Mouse (Mus musculus): ENCODE results near the gene Pou3f1. TPM values are rescaled to one million over a fixed set of nuclear protein-coding genes. Genes with fewer than 3 reads are reported as not detected.
A peak's percentile ranks its signal among the peaks of the same experiment; 100 is the strongest.
"Not testable (repeated sequence)": the region's sequence is repeated elsewhere in the genome, so short reads cannot be mapped to it uniquely, and the experiment has no call there.

Pou3f1 gene
- total and polyA plus RNA-seq, 3 experiments = 0.04 to 0.16 (median 0.08) TPM

DNA sequence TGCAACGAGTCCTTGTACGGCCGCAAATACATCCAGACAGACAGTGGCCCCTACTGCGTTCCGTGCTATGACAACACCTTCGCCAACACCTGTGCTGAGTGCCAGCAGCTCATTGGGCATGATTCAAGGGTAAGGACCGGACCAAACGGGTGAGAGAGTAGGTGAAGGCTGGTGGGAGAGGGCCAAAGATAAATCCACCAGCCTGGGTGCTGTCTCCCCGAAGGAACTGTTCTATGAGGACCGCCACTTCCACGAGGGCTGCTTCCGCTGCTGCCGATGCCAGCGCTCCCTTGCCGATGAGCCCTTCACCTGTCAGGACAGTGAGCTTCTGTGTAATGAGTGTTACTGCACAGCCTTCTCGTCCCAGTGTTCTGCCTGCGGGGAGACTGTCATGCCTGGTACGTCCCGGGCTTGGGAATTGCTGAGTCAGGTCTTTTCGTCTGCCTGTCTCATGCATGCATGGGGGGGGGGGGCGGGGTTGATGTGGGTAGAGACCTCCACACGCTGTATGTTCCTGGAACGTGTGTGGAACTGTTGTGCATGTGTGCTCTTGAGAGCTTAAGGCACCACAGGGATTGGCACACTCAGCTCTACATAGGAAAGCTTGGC lies 49.2 kb downstream of the Pou3f1 start:
- Histone ChIP-seq H3K27me3 (ENCODE audit: control insufficient read depth, insufficient read depth, low read length) (no peaks in the 10 kb centered on the region), H3K9ac (ENCODE audit: low read depth, low read length) (no peak overlapping the region), H3K4me1 (ENCODE audit: control insufficient read depth, insufficient read depth, low read length) (peaks cover 25% of the 10 kb centered on the region), H3K36me3 (ENCODE audit: control insufficient read depth, insufficient read depth, low read length) (no peaks in the 10 kb centered on the region), H3K79me2 (replicated peaks; ENCODE audit: control insufficient read depth, insufficient read depth, low read length) (no peaks in the 10 kb centered on the region), H3K27ac (peak overlapping the region; percentile 52), H3K4me3 (no peak overlapping the region)
- TF ChIP-seq CTCF (IDR thresholded peaks at IDR 0.05) (no peak), POLR2A (IDR thresholded peaks at IDR 0.05; ENCODE audit: insufficient read depth, low read depth, low read length) (no peak), EP300 (IDR thresholded peaks at IDR 0.05; ENCODE audit: insufficient read depth, low read depth, low read length) (no peak)
- DNase-seq = no peak
- 66% methylated on average over 23 of the region's 23 CpGs for WGBS
- intact Hi-C loops (cut with DNase I) = no loop called here

DNA sequence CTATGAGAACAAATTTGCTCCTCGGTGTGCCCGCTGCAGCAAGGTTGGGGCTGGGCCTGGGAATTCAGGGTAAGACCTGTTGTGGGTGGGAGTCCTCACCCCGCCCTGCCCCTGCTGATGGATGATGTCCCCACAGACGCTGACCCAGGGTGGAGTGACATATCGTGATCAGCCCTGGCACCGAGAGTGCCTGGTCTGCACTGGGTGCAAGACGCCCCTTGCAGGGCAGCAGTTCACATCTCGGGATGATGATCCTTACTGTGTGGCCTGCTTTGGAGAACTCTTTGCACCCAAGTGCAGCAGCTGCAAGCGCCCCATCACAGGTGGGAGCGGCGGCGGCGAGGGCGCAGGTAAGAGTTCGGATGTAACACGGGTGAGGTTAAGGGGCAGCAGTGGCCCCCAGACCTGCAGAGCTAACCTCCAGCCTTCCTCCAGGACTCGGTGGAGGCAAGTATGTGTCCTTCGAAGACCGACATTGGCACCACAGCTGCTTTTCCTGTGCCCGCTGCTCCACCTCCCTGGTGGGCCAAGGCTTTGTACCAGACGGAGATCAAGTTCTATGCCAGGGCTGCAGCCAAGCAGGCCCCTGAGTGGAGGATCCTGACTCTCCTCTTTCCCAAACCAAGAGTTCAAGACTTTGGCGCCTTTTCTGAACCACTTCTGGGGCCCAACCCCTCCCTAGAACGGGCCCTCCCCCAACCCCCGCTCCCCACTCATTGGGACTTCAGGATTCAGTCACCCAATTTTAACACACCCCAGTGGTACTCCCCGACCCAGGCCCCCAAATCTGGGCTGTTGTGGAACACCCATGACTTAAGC lies 51.0 kb downstream of the Pou3f1 start:
- H3K9ac ChIP-seq (ENCODE audit: low read depth, low read length); H3K27me3 ChIP-seq (ENCODE audit: control insufficient read depth, insufficient read depth, low read length); intact Hi-C loops (cut with DNase I); H3K27ac ChIP-seq; H3K36me3 ChIP-seq (ENCODE audit: control insufficient read depth, insufficient read depth, low read length); H3K79me2 ChIP-seq (replicated peaks; ENCODE audit: control insufficient read depth, insufficient read depth, low read length); DNase-seq; H3K4me3 ChIP-seq: not testable (repeated sequence)
- H3K4me1 ChIP-seq (ENCODE audit: control insufficient read depth, insufficient read depth, low read length) = peaks cover 23% of the 10 kb centered on the region
- 86% methylated on average over 25 of the region's 25 CpGs for WGBS

DNA sequence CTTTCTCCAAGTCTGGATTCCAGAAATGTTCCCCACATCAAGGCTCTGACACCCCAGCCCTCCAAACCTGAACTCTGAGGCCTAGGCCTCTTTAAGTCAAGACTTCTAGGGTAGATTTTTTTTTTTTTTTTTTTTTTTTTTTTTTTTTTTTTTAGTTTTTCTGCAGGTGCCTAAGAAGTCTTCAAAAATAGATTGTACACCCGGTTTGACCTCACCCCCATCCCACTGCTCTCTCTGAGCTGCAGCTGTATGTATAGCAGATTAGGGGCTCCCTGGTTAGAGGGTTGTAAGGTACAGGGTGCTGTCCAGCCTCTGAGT lies 51.6 kb downstream of the Pou3f1 start:
- H3K27me3 ChIP-seq (ENCODE audit: control insufficient read depth, insufficient read depth, low read length); H3K9ac ChIP-seq (ENCODE audit: low read depth, low read length); H3K36me3 ChIP-seq (ENCODE audit: control insufficient read depth, insufficient read depth, low read length); H3K79me2 ChIP-seq (replicated peaks; ENCODE audit: control insufficient read depth, insufficient read depth, low read length); intact Hi-C loops (cut with DNase I); DNase-seq: not testable (repeated sequence)
- Histone ChIP-seq H3K4me3 (peak overlapping the region; percentile 48; the same call in 1 of the 2 replicates), H3K27ac (peak overlapping the region; percentile 77), H3K4me1 (ENCODE audit: control insufficient read depth, insufficient read depth, low read length) (peaks cover 23% of the 10 kb centered on the region)
- WGBS = 10% methylated on average over 1 of the region's 1 CpGs

DNA sequence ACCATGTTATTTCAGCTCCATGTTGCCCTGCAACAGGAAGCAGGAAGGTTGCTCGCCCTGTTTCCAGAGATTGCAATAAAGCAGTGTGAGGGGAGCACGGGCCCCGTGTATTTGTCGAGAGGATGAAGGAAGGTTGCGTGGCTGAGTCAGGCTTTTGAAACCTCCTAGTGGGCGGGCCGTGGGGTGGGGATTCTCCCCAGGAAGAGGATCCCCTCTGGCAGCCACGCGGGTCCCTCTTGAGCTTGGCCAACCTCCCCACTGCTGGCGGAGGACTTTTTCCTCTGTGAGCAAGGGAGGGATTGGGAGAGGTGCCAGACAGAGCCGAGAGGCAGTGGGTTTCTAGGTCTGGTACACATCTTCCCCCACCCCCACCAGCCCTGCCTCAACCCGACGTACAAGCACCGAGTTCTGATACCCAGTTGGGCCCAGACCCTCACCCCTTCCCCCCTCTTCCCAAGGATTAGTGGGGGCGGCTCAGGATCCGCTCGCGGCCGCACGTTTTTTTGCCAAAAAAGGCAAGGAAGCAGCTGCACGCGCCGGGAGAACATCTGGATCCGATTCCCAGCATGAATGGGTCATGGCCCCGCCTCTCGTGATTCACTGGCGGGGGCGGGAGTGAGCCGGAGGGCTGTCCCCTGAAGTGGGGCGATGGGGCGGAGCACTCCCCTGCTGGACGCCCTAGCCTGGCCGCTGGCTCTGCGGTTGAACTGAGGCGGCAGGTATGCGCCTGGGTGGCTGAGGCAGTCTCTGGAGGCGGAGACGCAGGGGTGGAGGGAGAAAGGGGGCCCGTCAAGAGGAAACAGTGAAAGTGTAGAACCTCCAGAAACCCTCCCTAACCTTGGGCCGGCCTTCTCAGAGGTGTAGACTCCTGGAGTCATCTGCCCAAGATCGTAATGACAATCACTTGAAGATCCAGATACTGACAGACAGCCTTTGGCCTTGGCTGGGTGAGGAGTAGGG lies 52.2 kb downstream of the Pou3f1 start:
- DNase-seq = peak; percentile 94 to 95
- Histone ChIP-seq H3K79me2 (replicated peaks; ENCODE audit: control insufficient read depth, insufficient read depth, low read length) (no peaks in the 10 kb centered on the region), H3K27me3 (ENCODE audit: control insufficient read depth, insufficient read depth, low read length) (no peaks in the 10 kb centered on the region), H3K36me3 (ENCODE audit: control insufficient read depth, insufficient read depth, low read length) (no peaks in the 10 kb centered on the region), H3K4me1 (ENCODE audit: control insufficient read depth, insufficient read depth, low read length) (peaks cover 17% of the 10 kb centered on the region), H3K9ac (ENCODE audit: low read depth, low read length) (peak overlapping the region; percentile 66), H3K27ac (peak overlapping the region; percentile 77), H3K4me3 (peak overlapping the region; percentile 48)
- 3% methylated on average over 41 of the region's 41 CpGs for WGBS
- TF ChIP-seq POLR2A (IDR thresholded peaks at IDR 0.05; ENCODE audit: insufficient read depth, low read depth, low read length) (no peak; the same call in 1 of the 2 replicates), EP300 (IDR thresholded peaks at IDR 0.05; ENCODE audit: insufficient read depth, low read depth, low read length) (peak; percentile 45; the same call in 1 of the 2 replicates), CTCF (IDR thresholded peaks at IDR 0.05) (peak; percentile 55)
- intact Hi-C loops (cut with DNase I) = no loop called here

DNA sequence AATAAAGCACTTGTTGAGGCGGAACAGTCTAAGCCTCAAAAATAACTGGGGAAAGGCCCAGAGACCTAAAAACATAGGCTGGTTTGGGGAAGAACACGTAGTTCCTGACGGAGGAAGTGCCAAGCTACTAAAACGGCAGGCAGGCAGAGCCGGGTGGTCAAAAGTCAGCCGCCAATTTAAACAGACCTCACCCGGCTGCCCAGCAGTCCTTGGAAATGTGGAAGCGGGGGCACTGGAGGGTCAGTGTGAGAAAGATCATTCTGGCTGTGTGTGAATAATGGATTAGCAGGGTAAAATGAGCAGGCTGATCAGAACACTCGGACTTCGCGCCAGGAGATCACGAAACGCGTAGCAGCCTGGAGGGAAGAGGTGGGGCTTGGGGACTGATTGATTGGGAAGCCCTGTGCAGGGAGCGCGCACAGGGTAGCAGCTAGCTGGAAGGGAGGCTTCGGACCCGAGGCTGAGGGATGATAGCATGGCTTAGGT lies 53.4 kb downstream of the Pou3f1 start:
- peak overlapping the region; percentile 73 for H3K27ac ChIP-seq
- intact Hi-C loops (cut with DNase I) = loop anchor here (2.0 to 5.0 kb wide), 2 partner anchors 27 to 92 kb away; partner anchors contain the start of gene Mtf1
- WGBS = 4% methylated on average over 18 of the region's 18 CpGs
- H3K4me1 ChIP-seq (ENCODE audit: control insufficient read depth, insufficient read depth, low read length) = peaks cover 11% of the 10 kb centered on the region
- H3K79me2 ChIP-seq (replicated peaks; ENCODE audit: control insufficient read depth, insufficient read depth, low read length) = no peaks in the 10 kb centered on the region
- TF ChIP-seq POLR2A (IDR thresholded peaks at IDR 0.05; ENCODE audit: insufficient read depth, low read depth, low read length) (no peak), CTCF (IDR thresholded peaks at IDR 0.05) (no peak), EP300 (IDR thresholded peaks at IDR 0.05; ENCODE audit: insufficient read depth, low read depth, low read length) (no peak)
- H3K4me3 ChIP-seq = peak overlapping the region; percentile 35
- peak overlapping the region; percentile 30 for H3K9ac ChIP-seq (ENCODE audit: low read depth, low read length)
- H3K36me3 ChIP-seq (ENCODE audit: control insufficient read depth, insufficient read depth, low read length) = no peaks in the 10 kb centered on the region
- DNase-seq = peak; percentile 65 to 67
- H3K27me3 ChIP-seq (ENCODE audit: control insufficient read depth, insufficient read depth, low read length) = no peaks in the 10 kb centered on the region

Other genes with a start within 250 kb of the Pou3f1 start
- not detected for gene 3100002H09Rik, start 46.0 kb upstream of the Pou3f1 start, total RNA-seq (2021)
- gene 3100002H09Rik, start 46.0 kb upstream of the Pou3f1 start, polyA plus RNA-seq (2012; rRNA removed) = not detected in 2 replicates
- 10 to 100 TPM; 12.1 to 13.5 TPM for gene Utp11, start 36.8 kb downstream of the Pou3f1 start, total RNA-seq (2021)
- 4.0 and 6.2 TPM in 2 replicates for gene Utp11, start 36.8 kb downstream of the Pou3f1 start, polyA plus RNA-seq (2012; rRNA removed)
- gene Fhl3, start 43.9 kb downstream of the Pou3f1 start, total RNA-seq (2021) = 10 to 100 TPM in 1 of 2 experiments, 1 to 10 TPM in 1; 7.8 to 11.5 TPM
- gene Fhl3, start 43.9 kb downstream of the Pou3f1 start, polyA plus RNA-seq (2012; rRNA removed) = 10.1 and 17.9 TPM in 2 replicates
- gene Sf3a3, start 58.0 kb downstream of the Pou3f1 start, total RNA-seq (2021) = 10 to 100 TPM; 18.0 to 19.4 TPM
- 7.7 and 11.5 TPM in 2 replicates for gene Sf3a3, start 58.0 kb downstream of the Pou3f1 start, polyA plus RNA-seq (2012; rRNA removed)
- 1 to 10 TPM; 8.0 to 8.2 TPM for gene Inpp5b, start 85.0 kb downstream of the Pou3f1 start, total RNA-seq (2021)
- gene Inpp5b, start 85.0 kb downstream of the Pou3f1 start, polyA plus RNA-seq (2012; rRNA removed) = 17.8 and 29.8 TPM in 2 replicates
- 10 to 100 TPM; 15.3 to 15.7 TPM for gene Mtf1, start 145.3 kb downstream of the Pou3f1 start, total RNA-seq (2021)
- 4.7 and 9.1 TPM in 2 replicates for gene Mtf1, start 145.3 kb downstream of the Pou3f1 start, polyA plus RNA-seq (2012; rRNA removed)
- 10 to 100 TPM; 21.6 to 22.6 TPM for gene Yrdc, start 193.9 kb downstream of the Pou3f1 start, total RNA-seq (2021)
- gene Yrdc, start 193.9 kb downstream of the Pou3f1 start, polyA plus RNA-seq (2012; rRNA removed) = 18.4 and 38.6 TPM in 2 replicates
- gene 1110065P20Rik, start 194.4 kb downstream of the Pou3f1 start, total RNA-seq (2021) = 10 to 100 TPM; 18.6 to 20.4 TPM
- 26.3 and 28.0 TPM in 2 replicates for gene 1110065P20Rik, start 194.4 kb downstream of the Pou3f1 start, polyA plus RNA-seq (2012; rRNA removed)
- gene Maneal, start 205.4 kb downstream of the Pou3f1 start, total RNA-seq (2021) = under 1 TPM; 0.23 to 0.34 TPM
- gene Maneal, start 205.4 kb downstream of the Pou3f1 start, polyA plus RNA-seq (2012; rRNA removed) = 0.41 and 0.88 TPM in 2 replicates
- gene Epha10, start 224.1 kb downstream of the Pou3f1 start, total RNA-seq (2021) = not detected
- gene Epha10, start 224.1 kb downstream of the Pou3f1 start, polyA plus RNA-seq (2012; rRNA removed) = 0.02 TPM in 1 of 2 replicates, not detected in the other